Mouse (Mus musculus): Measurements from ENCODE around the gene Dpep1.
"Not testable (repeated sequence)": the region's sequence is repeated elsewhere in the genome, so short reads cannot be mapped to it uniquely, and the experiment has no call there.

Dpep1 gene

DNA sequence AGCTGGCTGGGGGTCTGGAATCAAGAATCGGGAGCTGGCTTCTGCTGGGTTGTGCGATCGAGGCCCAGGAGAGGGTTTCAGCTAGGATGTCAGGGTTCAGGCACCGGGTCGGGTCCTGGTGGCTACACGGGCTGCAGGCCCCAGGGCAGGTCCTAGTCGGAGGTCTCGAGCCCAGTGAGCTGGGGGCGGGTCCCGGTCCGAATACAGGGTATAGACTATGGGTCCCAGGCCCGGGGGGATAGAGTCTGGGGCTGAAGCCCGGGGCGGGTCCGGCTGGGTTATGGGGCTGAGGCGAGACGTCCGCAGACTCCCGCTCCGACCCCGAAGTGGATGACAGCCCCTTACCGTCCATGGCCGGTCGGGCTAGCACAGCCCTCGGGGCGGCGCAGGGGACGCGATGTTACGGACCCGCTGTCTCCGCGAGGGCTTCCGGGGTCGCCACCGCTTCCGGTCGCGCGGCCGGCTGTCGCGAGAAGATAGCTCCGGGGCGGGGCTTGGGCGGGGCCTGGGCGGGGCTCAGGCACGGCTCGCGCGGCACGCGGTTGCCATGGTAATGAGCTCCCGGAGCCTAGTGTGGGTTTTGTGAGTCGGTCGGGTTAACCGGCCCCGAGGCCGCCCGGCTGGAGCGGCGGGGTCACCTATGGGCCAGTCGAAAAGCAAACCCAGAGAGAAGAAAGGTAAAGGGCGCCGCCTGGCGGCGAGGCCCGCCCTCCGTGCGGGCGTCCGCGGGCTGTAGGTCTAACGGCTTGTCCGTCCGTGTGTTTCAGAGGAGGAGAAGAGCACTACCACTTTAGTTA is 26.5 kb downstream of the Dpep1 start, which contains the start of the genes Chmp1a and Spata33:
Chmp1a (minus strand) TSS at position 443 of the 797 bp plus-strand sequence.
Spata33 (plus strand) TSS at position 512 of the 797 bp plus-strand sequence.
- DNase-seq (ENCODE audit: low read depth): peak; percentile 98

DNA sequence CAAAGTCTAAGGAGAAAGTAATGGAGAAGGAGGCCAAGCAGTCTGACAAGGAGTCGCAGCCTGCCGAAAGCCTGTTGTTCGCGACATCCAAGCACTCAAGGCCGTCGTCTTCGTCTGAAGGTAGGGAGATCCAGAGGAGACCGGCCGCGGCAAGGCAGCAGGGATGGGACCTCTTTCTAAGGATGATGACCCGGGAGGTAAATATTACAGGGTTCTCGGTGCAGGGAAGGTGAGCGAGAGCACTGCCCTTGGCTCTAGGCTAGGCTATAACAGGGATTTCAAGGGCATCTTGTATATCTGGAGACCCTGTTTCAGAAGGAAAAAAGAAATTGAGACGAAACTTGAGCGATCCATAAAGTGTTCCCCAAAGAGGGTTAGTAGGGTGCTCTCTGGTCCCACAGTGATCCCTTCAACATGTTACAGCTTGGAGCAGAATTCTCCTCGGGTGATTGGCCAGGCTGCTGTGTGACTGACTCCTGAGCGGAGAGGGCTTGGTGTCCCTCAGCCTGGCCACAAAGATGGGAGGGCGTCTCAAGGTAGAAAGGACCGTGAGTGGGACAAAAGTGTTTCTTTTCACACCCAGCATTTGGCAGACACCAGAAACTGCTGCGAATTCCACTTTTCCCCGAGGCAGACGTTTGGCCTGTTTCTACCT is 27.2 kb downstream of the Dpep1 start:
- no peak for DNase-seq (ENCODE audit: low read depth)

DNA sequence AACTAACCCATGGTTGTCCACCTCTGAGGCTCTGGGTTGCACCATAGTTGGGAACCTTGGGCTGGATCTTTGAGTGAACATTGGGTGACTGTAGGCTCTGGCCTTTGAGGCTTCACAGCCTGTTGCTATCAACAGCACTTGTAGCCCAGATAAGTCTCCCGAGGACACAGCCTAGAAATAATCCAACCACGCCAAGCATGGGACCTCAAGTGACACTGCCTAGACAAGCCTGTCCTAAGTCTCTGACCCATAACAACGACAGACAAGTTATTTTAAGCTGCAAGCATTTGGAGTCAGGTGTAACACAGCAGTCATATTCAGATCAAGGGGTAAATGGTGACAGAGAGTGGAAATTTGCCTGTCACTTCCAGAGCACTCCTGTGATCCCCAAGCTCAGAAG is 29.4 kb downstream of the Dpep1 start:
- no peak for DNase-seq (ENCODE audit: low read depth)

DNA sequence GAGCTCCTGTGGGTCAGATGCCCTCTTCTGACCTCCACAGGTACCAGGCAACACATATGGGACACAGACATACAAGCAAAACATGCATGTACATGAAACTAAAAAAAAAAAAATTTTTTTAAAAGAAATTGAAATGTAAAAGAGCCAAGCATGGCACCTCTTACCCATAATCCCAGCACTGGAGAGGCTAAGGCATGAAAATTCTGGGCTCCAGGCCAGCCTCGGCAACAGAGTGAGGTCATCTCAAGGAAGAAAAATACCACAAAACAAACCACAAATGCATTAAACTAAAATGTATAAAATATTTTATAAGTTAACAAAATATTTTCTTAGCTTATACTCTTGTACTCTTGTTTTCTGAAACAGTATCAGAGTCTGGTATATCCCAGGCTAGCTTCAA is 34.9 kb downstream of the Dpep1 start:
- peak; percentile 91 for DNase-seq (ENCODE audit: low read depth)

DNA sequence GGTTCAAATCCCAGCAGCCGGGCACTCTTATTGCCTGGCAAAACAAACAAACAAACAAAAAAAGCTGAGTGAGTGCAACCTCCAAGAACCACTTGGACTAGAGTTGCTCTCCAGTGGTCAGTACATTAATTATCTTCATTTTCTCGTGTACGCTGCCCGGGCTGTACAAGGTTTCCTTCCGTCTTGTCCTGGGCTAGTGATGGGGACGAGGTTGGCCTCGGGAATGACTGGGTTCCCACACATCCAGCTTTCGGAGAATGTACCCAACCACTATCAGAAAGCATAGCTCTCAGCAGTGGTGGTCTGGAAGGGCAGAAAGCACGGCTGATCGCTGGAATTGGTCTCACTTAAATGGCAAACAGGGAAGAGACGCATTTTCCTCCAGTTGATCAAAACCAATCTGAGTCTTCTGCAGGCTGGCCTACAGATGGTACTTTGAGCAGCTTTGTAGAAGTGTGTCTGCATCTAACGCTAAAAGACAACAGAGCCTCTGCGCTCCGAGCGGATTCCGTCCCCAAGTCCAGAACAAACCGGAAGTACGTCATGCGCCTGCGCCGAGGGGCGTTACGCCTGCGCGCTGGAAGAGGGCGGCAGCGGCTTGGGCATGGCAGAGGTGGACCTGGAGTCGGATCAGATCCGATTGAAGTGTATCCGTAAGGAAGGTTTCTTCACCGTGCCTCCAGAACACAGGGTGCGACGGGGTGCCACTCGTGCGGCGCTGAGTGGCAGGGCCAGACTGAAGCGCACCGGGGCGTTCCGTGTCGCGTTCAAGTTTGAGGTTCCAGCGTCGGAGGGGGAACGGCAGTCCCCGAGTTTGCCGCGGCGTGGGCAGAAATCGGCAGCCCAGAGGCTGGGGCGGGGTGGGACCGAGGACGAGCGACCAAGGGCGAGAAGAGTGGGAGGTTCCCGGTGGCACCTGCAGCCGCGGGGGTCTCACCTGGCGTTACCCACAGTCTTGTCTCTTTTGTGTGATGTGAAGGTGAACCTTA is 38.5 kb downstream of the Dpep1 start, which contains the start of gene Cdk10:
Cdk10 (plus strand) TSS at position 565 of the 989 bp plus-strand sequence.
- DNase-seq (ENCODE audit: low read depth): peak; percentile 95

DNA sequence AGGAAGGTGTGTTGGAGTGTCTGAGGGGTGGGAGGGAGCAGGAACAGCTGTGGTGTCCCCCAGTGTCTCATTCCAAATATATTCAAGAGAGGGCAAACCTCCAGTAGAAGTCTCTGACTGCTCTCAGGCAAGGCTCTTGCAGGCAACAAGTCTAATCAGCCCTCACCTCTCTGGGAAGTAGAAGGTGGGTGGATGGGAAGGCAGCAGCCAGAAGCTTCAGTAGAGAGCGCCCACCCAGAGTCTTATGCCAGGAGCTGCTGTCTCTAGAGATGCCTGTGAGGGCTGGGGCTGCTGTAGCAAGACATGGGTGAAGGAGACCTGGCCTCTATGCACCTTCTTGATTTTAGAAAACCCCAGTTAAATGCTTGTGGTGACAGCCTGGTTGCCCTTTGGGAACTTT is 42.4 kb downstream of the Dpep1 start:
- no peak for DNase-seq (ENCODE audit: low read depth)

DNA sequence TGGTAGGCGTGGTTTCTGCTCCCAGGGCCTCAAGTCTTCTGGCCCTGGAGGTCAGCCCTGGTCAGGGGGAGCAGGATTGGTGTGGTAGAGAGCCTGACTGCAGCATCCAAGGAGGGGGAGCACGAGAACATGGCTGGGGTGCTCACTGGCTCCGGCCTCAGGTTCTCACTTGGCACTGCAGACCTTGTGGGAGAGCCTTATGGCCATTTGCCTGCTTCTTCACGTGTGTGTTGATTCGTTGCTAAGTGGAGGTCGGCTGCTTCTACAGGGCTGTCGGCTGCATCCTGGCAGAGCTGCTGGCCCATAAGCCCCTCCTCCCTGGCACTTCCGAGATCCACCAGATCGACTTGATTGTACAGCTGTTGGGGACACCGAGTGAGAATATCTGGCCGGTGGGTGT is 44.3 kb downstream of the Dpep1 start:
- DNase-seq (ENCODE audit: low read depth): not testable (repeated sequence)

DNA sequence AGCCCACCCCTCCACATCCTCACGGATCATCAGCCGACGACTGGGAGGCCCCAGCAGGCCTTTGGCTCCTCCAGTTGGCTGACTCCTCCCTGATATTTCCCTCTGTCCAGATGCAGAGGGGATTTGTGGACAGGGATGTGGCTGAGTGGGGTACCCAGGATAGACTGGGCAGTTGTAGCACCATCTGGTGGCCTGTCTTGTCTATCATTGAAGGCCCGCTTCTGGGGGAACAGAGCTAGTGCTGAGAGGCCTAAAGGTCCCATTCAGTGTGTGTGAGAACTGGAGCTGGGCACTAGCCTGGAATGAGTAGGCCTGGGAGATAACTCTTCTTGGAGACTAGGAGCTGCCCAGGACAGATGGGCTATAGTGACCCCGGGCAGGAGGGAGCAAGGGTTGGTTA is 45.7 kb downstream of the Dpep1 start:
- peak; percentile 38 for DNase-seq (ENCODE audit: low read depth)

DNA sequence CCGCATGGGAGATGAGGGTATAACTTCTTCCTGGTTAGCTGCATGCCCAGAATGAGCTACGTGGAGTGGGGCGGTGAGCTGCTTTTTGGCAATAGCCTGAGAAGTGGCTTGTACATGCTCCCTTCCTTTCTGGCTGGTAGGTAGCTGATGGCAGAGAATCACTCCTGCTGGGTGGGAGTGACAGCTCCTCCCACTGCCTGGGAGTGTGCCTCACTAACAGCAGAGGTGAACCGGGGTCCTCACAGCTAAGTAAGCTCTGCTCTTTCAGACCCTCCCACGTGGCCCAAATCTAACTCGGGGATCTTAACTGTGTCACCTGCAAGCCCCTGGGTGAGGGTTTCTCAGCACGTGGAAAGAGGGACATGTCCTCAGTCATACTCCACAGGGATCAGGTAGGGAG is 46.5 kb downstream of the Dpep1 start:
- no peak for DNase-seq (ENCODE audit: low read depth)

DNA sequence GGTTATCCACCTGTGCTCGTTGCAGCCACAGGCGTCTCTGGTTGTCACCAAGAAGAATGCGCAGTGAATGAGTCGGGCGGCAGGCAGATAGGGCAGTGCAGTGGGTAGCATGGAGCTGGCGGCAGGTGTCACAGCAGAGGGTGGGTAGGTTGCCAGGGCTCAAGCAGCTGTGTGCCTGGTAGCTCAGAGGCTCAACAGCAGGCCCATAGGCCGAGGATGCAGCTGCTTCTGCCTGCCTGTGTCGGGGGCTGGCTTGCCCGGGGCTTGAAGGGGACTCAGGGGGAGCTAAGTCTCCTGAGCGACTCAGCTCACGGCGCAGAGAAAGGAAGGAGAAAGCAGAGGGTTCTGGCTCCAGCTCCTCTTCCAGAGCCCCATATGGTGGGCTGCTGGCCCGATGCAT is 47.3 kb downstream of the Dpep1 start:
- DNase-seq (ENCODE audit: low read depth): no peak

DNA sequence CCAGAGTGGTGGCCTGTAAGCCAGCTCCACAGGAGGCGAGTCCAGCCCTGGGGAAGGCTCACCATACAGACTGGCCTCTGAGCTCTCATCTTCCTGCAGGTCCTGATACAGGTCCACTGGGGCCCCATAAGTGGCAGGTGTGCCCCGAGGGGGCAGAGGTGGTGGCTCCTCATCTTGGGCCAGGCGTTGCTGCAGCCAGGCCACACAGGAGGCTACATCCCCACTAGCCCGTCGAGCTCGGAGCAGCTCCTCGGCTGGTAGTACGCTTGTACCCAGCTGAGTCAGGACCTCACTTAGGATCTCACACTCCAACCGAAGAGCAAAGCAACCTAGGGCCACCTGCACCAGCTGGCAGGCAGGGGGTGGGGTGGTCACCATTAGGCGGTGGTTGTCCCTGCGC is 47.7 kb downstream of the Dpep1 start:
- no peak for DNase-seq (ENCODE audit: low read depth)

DNA sequence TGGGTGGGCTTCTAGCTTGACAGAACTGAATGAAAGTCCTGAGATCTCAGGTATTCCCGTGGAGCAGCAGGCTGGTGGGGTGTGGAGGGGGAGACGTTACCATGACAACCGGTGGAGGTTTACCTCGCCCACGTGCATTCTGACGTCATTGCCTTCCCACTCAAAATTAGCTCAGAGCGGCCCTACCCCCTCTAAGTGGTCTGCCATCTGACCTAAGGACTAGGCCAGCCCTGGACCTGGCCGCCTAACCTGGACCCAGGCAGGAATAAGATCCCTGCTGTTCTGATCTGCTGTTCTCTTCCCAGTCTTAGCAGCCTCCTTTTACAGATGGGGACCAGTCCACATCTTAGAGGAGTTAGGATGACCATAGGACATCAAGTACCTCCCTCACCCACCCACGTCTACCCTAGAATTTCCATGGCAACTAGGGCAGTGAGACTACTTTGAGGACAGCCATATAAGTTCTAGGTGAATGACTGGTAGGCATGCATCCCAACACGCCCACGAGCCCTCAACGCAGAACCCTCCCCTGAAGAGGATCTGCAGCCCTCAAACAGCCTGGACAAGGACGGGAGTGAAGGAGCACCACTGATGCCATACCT is 49.0 kb downstream of the Dpep1 start:
- DNase-seq (ENCODE audit: low read depth): peak; percentile 30

DNA sequence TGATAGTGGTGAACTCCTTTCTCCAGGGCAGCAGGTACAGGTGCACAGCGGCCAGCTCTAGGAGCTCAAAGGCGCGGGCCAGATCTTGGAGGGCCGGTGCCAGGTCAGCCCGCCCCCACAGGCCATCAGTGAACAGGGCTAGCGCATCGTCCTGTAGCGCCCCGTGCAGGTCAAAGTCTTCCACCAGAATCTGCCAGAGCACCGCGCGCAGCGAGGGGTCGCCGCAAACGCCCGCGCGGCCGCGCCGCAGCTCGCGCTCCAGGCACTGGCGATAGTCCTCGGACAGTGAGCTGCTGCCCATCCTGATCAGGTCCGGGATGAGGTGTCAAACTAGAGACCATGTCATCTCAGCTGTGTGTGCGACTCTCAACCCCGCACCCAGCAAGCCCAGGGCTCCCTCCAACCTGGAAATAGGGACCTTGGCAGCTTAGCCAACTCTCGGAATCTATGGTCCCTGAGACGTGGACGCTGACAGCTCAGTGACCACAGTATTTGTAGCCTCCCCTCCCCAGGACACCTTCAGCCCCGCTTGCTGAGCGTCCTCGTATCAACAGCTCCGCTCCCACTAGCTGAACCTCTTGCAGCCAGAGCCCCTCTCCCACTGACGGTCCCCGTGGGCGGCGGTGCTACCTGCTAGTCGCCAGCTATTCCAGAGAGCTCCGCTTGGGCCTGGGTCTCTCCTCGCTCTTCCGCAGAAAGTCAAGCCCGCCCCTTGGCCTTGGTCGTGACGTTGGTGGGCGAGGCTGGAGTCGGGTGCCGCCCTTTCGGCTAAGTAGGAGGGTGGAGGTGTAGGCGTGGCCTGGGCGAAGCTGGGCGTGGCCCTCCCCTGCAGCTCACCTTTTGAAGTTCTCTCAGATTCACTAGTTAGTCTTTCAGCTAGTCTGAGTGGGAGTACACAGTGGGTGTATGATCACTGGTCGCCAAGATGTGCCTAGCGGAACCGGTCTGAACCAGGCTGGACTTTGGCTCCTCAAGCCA is 49.8 kb downstream of the Dpep1 start, which contains the start of gene Spata2l:
Spata2l (minus strand) TSS at position 714 of the 978 bp plus-strand sequence.
- peak; percentile 88 for DNase-seq (ENCODE audit: low read depth)

DNA sequence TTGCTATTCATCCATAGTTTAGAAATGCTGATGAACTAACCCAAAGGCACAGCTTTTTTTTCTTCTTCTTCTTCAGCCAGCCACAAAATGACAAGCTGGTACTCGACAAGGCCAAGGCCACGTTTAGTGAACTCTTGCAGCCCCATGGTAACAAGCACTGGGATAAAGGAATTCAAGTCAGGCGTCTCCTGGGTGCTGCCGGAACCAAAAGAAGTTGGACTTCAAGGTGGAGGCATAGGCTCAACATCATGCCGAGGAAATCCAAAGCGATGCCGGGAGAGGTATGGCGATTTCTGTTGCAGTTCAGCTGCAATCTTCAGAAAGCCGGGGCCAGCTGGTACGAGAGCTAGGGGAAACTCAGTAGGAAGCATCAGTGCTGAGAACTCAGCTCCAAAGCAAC is 53.4 kb downstream of the Dpep1 start:
- no peak for DNase-seq (ENCODE audit: low read depth)

DNA sequence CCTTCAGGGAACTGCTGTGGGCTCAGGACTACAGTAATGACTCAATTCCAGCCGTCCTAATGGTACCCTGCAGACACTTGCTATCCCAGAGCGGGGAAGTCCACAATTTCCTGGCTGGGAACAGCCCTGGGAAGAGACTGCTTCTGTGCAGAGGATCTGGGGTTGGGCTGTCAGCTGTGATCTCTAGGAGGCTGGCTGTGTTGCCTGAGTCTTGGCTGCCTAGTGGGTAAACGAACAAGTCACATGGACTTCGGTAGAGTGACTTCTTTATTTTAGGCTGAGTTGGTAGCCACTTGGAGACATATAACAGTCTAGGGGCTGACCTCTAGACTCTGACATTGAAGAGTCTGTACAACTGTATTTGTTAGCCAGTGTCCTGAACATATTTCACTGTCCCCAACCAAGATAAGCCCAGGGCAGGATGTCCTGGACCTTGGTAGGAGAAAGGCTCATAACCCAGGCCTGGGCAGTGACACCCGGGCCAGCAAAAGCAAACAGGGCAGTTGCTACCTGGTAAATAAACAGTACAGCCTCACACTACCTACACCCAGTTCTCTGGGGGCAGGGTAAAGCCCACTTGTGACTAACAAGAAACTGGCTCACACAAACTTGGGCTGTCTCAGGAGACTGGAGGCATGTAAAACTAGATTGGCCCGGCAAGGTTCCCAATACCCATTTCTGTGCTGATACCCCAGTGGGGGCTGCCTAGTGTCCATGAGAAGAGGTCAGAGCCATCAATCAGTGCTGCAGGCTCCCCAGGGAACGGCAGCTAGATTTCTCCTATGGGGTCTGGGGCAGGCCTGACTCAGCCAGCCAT is 56.3 kb downstream of the Dpep1 start:
- no peak for DNase-seq (ENCODE audit: low read depth)

DNA sequence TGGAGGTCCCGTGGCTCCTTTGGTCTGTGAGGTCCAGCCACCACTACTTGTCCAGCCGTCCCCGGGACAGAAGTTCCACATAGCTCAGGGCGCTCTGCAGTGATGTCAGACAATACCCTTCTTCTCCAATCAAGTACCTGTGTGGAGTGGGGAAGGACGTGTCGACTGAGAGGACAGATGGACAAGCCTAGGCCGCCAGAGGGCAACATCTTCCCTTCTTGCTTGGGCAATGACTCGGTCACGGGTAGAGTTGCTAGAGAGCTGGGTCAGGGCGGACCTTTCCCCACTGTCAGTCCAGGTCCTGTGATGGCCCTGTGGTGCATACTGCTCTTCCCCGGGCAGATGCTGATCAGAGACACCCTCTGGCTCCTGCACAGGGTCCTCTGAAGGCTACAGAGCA is 57.0 kb downstream of the Dpep1 start:
- DNase-seq (ENCODE audit: low read depth): peak; percentile 17

DNA sequence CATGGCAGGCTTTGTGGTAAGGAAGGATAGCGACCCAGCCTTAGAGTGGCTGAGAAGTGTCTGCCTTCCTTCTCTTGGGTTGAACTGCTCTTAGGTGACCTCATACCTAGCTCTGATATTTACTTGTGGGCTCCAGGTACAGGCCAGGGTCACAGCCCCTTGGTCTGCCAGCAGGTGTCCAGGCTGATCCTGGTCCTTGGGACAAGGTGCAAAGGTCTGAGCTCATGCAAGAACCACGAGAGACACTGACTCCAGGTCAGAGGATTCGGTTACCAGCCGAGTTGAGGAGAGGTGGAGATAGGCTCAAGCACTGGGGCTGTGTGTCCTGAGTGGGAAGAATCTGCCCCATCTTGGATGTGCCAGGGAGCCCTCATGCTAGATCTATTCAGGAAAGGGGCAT is 58.3 kb downstream of the Dpep1 start:
- DNase-seq (ENCODE audit: low read depth): no peak

DNA sequence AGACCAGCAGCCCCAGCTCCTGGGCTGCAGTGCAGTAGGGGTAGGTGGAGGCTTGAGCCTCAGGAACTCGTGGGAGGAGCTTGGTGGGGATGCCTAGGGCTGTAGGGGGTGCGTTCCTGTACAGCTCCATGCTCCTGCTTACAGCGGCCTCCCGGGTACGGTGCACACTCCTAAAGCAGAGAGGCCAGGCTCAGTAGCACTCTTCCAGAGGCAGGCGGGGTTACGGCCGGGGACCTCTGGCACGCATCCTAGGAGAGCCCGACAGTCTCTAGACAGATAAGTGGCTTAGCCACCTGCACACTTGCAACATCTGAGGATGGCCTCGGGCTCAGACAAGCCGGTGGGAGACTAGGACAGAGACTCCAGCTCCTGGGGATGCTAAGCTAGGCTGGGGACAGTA is 59.5 kb downstream of the Dpep1 start:
- DNase-seq (ENCODE audit: low read depth): no peak

DNA sequence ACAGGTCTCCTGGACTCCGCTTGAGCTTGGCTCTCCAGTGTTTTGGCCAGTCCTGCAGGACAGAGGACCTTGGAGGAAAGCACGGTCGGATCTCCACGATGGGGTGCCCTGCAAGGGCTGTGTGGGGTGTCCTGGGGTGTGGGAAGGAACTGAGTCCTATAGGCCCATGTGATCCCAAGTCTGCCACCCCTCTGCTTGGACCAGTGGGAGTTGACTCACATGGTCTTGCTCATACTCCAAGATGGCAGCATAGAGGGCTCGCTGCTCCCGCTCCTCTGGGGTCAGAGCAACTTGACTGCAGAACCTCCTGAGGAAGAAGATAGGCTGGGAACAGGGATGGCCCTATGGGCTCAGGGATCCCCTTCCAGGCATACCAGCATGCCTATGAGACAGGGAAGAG is 61.7 kb downstream of the Dpep1 start:
- DNase-seq (ENCODE audit: low read depth): no peak

DNA sequence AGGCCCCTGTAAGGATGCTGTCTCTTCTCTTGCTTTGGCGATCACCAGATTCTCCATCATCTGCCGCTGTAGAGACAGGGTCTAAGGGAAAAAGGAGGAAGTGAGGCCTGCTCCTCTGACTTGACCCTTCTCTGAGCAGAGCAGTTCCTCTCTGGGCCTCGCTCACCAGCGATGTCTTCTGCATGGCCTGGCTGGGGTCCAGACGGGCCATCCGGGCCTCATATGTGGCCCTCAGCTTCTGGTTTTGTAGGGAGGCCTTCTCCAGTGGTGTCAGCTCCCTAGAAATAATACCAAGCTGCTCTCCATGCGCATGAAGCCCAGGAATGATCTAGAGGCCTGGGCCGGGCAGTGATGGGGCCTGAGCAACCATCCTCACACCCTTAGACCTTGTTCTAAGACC is 62.6 kb downstream of the Dpep1 start:
- no peak for DNase-seq (ENCODE audit: low read depth)

Data from NIH3T3 (cell line).